Mouse (Mus musculus): Measurements from ENCODE around the gene Fam111a.

- TF ChIP-seq CTCF (IDR thresholded peaks at IDR 0.05; ENCODE audit: borderline replicate concordance, insufficient read depth, low read depth, low read length): no peak
- TF ChIP-seq POLR2A (IDR thresholded peaks at IDR 0.05; ENCODE audit: borderline replicate concordance, insufficient read depth, low read length): no peak
Measured at GRCm38 (mm10) chr19:12499485-12499884, 46.1 kb upstream of the Fam111a start.

Measured in cerebellum, adult 2 months (tissue).